Mouse (Mus musculus): ENCODE data around the gene Dctn5. TPM values are rescaled to one million over a fixed set of nuclear protein-coding genes. Genes with fewer than 3 reads are reported as not detected.
"Not testable (repeated sequence)": the region's sequence is repeated elsewhere in the genome, so short reads cannot be mapped to it uniquely, and the experiment has no call there.

Dctn5 gene
- 166 and 173 TPM in 2 replicates for polyA plus RNA-seq (2015; fragmentation: Nextera tagmentation; extraction: Ambion mirVana)

DNA sequence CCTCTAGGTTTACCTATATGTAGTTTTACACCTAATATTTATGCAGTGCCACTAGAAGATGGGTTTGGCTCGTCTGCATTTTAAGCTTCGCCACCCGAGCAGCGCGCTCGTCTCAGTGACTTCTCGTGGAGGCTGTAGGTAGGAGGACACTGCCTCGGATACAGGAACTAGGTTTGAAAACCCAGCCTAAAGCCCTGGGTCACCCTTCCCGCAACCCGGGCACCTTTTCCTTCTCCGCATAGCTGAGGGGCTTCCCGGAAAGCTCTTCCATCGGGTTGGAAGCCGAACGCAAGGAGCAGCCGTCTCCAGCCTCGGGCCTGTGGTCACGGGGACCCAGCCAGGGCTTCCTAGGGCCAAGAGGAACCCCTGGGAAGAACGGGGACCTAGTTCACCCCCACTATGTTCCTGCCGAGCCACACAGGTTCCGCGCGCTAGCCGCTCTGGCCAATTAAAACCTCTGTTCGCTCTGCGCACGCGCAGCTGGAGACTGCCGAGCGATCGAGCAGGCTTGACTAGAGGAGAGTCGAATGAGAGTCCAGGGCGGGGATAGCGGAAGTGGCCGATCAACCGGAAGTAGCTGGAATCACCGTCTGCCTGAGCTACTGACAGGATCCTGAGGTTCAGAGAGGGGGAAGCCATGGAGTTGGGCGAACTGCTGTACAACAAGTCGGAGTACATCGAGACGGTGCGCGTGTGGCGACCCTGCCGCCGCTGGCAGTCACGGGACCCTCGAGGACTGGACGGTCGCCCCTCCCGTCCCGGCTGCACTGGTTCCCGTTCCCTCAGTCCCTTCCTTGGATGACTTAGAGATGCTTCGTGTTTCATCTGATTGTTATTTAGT lies at the start of gene Dctn5, which contains the start of gene Palb2:
Gene Dctn5 (plus strand): TSS at position 545 of the 841 bp plus-strand sequence.
Gene Palb2 (minus strand): TSS at position 489 of the 841 bp plus-strand sequence.
- peak; percentile 97 for ATAC-seq (replicated peaks)
- Histone ChIP-seq H3K9me3 (no peaks in the 10 kb centered on the region), H3K9ac (peak within 1 kb of the TSS; percentile 64), H3K27ac (peak within 1 kb of the TSS; percentile 58), H3K27me3 (replicated peaks) (no peaks in the 10 kb centered on the region), H3K4me3 (peak within 1 kb of the TSS; percentile 78), H3K4me2 (peak within 1 kb of the TSS; percentile 79), H3K4me1 (peaks cover 14% of the 10 kb centered on the region), H3K36me3 (replicated peaks) (peaks cover 19% of the 10 kb centered on the region; the same call in 1 of the 2 replicates)
- WGBS = under 1% methylated on average over 54 of the region's 54 CpGs

DNA sequence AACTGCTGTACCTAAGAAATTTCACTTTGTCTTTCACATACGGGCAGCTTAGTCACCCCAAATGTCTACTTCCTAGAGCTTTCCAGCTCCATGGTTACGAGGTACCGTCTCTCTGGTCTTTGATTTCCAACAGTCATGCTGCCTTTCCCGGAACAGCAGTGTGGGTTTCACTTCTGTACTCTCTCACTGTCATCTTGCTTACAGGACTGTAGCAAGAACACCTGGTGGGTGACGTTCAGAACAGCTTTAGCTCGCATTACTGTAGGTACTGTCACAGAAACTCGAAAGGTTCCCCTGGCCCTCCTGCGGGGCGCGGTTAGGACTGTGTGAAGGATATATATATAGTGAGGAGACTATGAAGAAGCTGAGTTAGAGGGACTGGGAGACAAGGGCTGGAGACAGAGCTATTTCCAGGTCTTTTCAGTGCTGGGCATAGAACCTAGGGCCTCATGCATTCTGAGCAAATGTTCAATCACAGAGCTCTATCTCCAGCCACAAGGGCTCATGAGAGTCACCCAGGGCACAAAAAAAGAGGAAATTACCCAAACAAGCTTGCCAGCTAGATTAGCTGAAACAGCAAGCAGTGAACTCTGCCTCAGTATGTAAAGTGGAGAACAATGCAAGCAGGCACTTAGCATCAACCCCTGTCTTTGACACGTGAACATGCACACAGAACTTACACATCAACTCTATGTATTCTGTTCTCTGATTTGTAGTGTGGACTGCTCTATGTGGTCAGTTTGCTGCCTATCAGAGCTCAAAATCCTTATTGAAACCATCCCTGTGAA lies 45.5 kb upstream of the Dctn5 start:
- H3K9me3 ChIP-seq = no peaks in the 10 kb centered on the region
- no peak for ATAC-seq (replicated peaks)
- no peaks in the 10 kb centered on the region for H3K27me3 ChIP-seq (replicated peaks)
- no peak overlapping the region for H3K27ac ChIP-seq
- H3K36me3 ChIP-seq (replicated peaks) = peaks cover 53% of the 10 kb centered on the region
- no peak overlapping the region for H3K4me2 ChIP-seq
- no peak overlapping the region for H3K4me3 ChIP-seq
- no peaks in the 10 kb centered on the region for H3K4me1 ChIP-seq
- H3K9ac ChIP-seq = no peak overlapping the region
- WGBS = 94% methylated on average over 11 of the region's 11 CpGs

DNA sequence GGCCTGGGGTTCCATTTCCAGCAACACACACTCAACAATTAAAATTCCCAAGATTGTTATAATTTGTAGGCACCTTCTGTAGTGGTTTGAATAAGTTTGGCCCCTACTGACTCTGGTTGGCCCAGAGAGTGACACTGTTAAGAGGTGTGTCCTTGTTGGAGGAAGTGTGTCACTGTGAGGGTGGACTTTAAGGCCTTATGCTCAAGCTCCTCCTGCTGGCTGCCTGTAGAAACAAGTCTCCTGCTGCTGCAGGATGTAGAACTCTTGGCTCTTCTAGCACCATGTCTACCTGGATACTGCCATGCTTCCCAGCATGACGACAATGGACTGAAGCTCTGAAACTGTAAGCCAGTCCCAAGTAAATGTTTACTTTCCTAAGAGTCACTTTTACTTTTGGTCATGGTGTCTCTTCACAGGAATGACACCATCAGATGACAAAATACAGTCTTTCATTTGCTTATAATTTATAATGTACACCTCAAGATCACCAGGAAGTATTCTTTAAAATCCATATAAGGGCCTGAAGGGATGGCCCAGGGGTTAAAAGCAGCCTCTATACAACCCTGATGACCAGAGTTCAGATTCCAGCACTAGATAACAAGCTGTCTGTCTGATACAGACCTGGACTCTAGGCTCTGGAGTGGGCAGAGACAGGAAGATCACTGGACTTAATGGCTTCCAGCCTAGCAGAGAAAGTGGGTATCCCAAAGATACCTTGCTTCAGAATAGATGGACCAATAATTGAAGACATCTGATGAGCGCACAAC lies 38.1 kb upstream of the Dctn5 start:
- Histone ChIP-seq H3K9ac (no peak overlapping the region), H3K4me2 (no peak overlapping the region), H3K27ac (no peak overlapping the region), H3K9me3 (no peaks in the 10 kb centered on the region), H3K4me1 (peaks cover 1% of the 10 kb centered on the region), H3K4me3 (no peak overlapping the region), H3K27me3 (replicated peaks) (no peaks in the 10 kb centered on the region), H3K36me3 (replicated peaks) (peaks cover 57% of the 10 kb centered on the region)
- ATAC-seq (replicated peaks) = no peak
- WGBS = 91% methylated on average over 2 of the region's 2 CpGs

DNA sequence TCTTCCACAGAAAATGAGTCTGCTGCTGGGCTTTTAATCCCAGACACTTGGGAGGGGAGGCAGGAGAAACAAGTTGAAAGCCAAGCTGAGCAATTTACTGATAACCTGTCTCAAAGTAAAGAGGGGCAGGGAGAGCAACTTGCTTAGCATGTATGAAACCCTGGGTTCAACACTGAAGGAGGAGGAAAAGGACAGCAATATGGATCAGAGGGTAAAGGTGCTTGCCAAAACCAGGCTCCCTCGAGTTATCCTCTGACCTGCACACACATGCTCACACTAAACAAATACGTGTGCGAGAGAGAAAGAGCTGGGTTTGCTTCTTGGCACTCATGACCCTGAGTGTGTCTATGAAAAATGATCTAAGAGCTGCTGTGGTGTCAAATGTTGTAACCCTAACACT lies 34.8 kb upstream of the Dctn5 start:
- no peak overlapping the region for H3K27ac ChIP-seq
- H3K4me1 ChIP-seq = peaks cover 19% of the 10 kb centered on the region
- peaks cover 31% of the 10 kb centered on the region for H3K36me3 ChIP-seq (replicated peaks)
- no peaks in the 10 kb centered on the region for H3K27me3 ChIP-seq (replicated peaks)
- 89% methylated on average over 3 of the region's 3 CpGs for WGBS
- no peaks in the 10 kb centered on the region for H3K9me3 ChIP-seq
- H3K9ac ChIP-seq = no peak overlapping the region
- H3K4me3 ChIP-seq = no peak overlapping the region
- no peak for ATAC-seq (replicated peaks)
- H3K4me2 ChIP-seq = no peak overlapping the region

DNA sequence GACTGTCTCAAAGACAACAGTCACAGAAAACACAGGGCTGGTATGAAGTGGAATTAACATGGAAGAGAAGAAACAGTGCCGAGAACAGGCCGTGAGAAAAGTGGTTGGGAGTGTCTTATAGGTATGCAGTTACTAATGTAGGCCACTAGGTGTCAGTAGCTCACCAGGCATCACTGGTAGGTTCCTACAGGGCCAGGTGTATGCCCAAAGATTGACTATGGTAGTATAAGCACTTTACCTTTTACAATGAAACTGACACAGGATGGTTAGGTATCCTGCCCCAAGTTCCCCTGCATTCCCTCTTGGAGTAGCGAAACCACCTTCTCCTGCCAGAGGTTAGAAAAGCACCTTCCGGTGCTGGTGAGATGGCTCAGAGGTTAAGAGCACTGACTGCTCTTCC lies 33.6 kb upstream of the Dctn5 start:
- no peak overlapping the region for H3K9ac ChIP-seq
- H3K4me1 ChIP-seq = peaks cover 19% of the 10 kb centered on the region
- no peak overlapping the region for H3K27ac ChIP-seq
- ATAC-seq (replicated peaks) = no peak
- no peaks in the 10 kb centered on the region for H3K9me3 ChIP-seq
- peaks cover 27% of the 10 kb centered on the region for H3K36me3 ChIP-seq (replicated peaks)
- whole genome bisulfite sequencing = 60% methylated on average over 4 of the region's 4 CpGs
- H3K4me2 ChIP-seq = no peak overlapping the region
- no peak overlapping the region for H3K4me3 ChIP-seq
- H3K27me3 ChIP-seq (replicated peaks) = no peaks in the 10 kb centered on the region

DNA sequence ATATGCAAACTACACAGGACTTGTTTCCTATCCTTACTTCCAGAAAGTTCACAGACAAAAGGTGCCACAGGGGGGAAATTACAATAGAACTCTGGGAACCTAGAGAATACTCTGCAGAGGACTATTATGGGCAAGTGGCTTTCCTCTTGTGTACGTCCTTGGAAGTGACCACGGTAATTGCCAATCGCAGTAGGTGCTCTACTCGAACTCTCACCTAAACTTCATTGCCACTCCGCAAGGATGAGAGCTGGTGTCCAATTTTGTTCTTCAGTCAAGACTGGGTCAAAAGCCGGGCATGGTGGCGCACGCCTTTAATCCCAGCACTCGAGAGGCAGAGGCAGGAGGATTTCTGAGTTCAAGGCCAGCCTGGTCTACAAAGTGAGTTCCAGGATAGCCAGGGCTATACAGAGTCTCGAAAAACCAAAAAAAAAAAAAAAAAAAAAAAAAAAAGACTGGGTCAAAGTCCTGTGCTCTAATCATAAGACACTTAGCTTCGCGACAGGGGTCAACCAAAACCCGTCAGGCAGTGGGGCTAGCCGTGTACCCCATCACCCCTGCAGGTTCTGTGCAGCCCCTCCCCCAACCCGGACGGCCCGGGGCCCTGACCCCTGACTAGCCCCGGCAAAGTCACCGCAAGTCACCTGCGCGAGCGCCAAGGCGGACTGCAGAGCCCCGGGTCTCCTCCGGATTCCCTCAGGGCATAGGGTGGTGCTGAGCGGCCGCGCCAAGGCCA lies 31.7 kb upstream of the Dctn5 start:
- Histone ChIP-seq H3K4me3 (peak overlapping the region; percentile 71), H3K4me2 (peak overlapping the region; percentile 79), H3K4me1 (peaks cover 19% of the 10 kb centered on the region), H3K9ac (peak overlapping the region; percentile 81), H3K27ac (peak overlapping the region; percentile 81)
- H3K27me3 ChIP-seq (replicated peaks); H3K9me3 ChIP-seq; H3K36me3 ChIP-seq (replicated peaks): not testable (repeated sequence)
- WGBS = 7% methylated on average over 28 of the region's 28 CpGs
- ATAC-seq (replicated peaks) = peak; percentile 83

DNA sequence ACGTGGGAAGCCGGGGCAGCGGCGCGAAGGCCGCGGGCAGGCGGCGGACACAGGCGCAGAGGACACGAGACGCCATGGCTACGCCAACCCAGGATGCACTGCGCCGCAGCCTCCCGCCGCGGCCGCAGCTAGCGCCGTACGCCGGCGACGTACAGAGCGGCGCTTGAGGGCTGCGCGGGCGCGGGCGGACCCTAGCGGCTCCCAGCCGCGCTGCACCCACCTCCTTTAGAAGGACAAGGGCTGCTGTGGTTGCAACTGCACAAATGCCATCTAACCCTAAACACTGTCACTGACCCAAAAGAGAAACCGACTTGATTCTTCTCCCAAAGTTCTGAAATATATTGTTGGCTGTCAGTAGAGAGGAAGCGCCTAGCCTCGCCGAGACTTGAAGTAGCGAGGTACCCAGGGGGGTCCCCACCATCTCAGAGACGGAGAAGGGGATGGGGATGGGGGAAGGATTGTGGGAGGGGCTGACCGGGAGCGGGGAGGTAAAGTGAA lies 31.0 kb upstream of the Dctn5 start, which contains the start of gene Ndufab1:
Gene Ndufab1 (minus strand): TSS at position 140 of the 498 bp plus-strand sequence.
- peak within 1 kb of the TSS; percentile 81 for H3K27ac ChIP-seq
- peaks cover 5% of the 10 kb centered on the region; the same call in 1 of the 2 replicates for H3K36me3 ChIP-seq (replicated peaks)
- peak; percentile 99 for ATAC-seq (replicated peaks)
- no peaks in the 10 kb centered on the region for H3K27me3 ChIP-seq (replicated peaks)
- peak within 1 kb of the TSS; percentile 81 for H3K9ac ChIP-seq
- peak within 1 kb of the TSS; percentile 79 for H3K4me2 ChIP-seq
- H3K9me3 ChIP-seq = no peaks in the 10 kb centered on the region
- 3% methylated on average over 43 of the region's 43 CpGs for WGBS
- H3K4me3 ChIP-seq = peak within 1 kb of the TSS; percentile 71
- H3K4me1 ChIP-seq = peaks cover 19% of the 10 kb centered on the region

DNA sequence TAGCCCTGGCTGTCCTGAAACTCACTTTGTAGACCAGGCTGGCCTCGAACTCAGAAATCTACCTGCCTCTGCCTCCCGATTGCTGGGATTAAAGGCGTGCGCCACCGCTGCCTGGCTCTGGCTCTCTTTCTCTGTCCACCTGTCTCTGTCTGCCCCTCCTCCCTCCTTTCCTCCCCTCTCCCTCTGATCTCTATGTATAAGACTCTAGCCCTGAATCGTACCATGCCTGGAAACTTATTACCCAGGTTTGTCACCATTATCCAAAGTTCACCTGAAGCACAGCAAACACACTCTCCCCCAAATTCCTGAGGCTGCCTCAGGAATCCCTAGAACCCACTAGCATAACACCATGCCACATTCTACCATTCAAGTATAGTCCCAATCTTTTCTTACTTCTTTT lies 24.6 kb upstream of the Dctn5 start:
- H3K4me1 ChIP-seq = no peaks in the 10 kb centered on the region
- ATAC-seq (replicated peaks) = no peak
- no peak overlapping the region for H3K27ac ChIP-seq
- no peak overlapping the region for H3K9ac ChIP-seq
- H3K4me2 ChIP-seq = no peak overlapping the region
- no peaks in the 10 kb centered on the region for H3K27me3 ChIP-seq (replicated peaks)
- 97% methylated on average over 6 of the region's 6 CpGs for WGBS
- 0 out of 2 replicates have a peak, but pooled peaks cover 4% of the 10 kb centered on the region for H3K36me3 ChIP-seq (replicated peaks)
- H3K4me3 ChIP-seq = no peak overlapping the region
- no peaks in the 10 kb centered on the region for H3K9me3 ChIP-seq

DNA sequence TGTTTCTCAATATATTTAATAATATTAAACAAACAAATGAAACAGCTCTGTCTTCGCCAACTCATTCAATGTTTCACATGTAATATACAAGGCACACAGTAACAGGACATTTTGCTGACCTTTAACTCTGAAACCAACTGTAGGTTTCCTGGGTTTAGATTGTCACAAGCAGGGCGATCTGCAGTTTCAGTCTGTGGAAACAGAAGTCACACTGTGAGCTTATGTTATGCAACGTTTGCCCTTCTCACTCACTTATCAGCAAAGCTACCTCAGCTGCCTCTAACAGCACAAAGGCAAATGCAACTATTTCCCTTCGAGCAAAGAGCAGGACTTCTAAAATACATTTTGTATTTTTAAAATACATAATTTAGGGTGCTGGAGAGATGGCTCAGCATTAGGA lies 9.3 kb upstream of the Dctn5 start:
- no peaks in the 10 kb centered on the region for H3K4me1 ChIP-seq
- 89% methylated on average over 4 of the region's 4 CpGs for WGBS
- H3K36me3 ChIP-seq (replicated peaks) = 0 out of 2 replicates have a peak, but pooled peaks cover 15% of the 10 kb centered on the region

DNA sequence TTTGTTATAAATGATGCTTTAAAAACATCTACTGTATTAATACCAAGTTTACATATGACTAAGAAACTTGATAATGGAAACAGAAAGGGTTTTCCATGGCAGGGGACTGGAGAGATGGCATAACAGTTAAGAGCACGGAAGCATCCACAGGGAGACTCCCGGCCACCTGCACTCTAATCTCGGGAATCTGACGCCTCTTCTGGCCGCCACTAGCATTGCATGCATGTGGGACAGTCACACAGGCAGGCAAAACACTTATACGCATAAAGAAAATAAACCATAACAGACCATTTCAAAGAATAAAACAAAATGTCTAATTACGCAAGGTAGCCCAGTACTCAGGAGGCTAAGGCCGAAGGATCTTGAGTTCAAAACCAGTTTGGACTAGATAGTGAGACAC lies 7.2 kb upstream of the Dctn5 start:
- Histone ChIP-seq H3K36me3 (replicated peaks) (0 out of 2 replicates have a peak, but pooled peaks cover 14% of the 10 kb centered on the region), H3K9ac (no peak overlapping the region), H3K4me2 (no peak overlapping the region), H3K27me3 (replicated peaks) (no peaks in the 10 kb centered on the region), H3K4me3 (no peak overlapping the region), H3K4me1 (no peaks in the 10 kb centered on the region), H3K27ac (no peak overlapping the region), H3K9me3 (no peaks in the 10 kb centered on the region)
- no peak for ATAC-seq (replicated peaks)
- 70% methylated on average over 8 of the region's 8 CpGs for WGBS

More for the DNA sequence above, 9.3 kb upstream of the Dctn5 start:
- ATAC-seq (replicated peaks) = no peak
- Histone ChIP-seq H3K27me3 (replicated peaks) (no peaks in the 10 kb centered on the region), H3K4me3 (no peak overlapping the region), H3K27ac (no peak overlapping the region), H3K9ac (no peak overlapping the region), H3K9me3 (no peaks in the 10 kb centered on the region), H3K4me2 (no peak overlapping the region)

DNA sequence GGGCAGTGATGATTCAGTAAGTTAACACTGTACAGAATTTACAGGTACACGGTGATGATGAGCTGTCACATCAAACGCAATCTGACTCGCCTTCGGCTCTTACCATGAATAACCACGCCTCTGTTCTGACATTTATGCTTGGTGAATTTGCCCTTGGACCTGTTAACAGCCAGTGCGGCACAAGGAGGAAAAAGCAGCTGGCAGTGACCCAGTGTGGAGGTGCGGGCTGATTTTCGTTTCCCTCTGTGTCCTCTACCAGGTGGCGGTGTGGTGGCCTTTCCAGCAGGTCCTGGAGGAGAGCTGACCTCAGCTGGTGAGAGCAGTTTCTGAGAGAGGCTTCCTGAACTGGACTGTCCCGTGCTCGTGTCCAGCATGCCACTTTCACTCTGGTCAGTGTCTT lies 5.9 kb upstream of the Dctn5 start:
- Histone ChIP-seq H3K4me2 (no peak overlapping the region), H3K27ac (no peak overlapping the region), H3K36me3 (replicated peaks) (0 out of 2 replicates have a peak, but pooled peaks cover 11% of the 10 kb centered on the region), H3K9ac (no peak overlapping the region), H3K9me3 (no peaks in the 10 kb centered on the region), H3K4me1 (no peaks in the 10 kb centered on the region), H3K4me3 (no peak overlapping the region), H3K27me3 (replicated peaks) (no peaks in the 10 kb centered on the region)
- ATAC-seq (replicated peaks) = no peak
- 91% methylated on average over 11 of the region's 11 CpGs for WGBS
